Mouse (Mus musculus): ENCODE measurements around the gene Gm44596.

Gene Gm44596

GRCm38 (mm10) chr6:128425046-128425445 is 49.7 kb downstream of the Gm44596 start:
- no peak for DNase-seq (ENCODE audit: extremely low read depth, insufficient read length, low spot score)

GRCm38 (mm10) chr6:128427571-128427970 is 52.3 kb downstream of the Gm44596 start:
- no peak for DNase-seq (ENCODE audit: extremely low read depth, insufficient read length, low spot score)

- no peak for DNase-seq (ENCODE audit: extremely low read depth, insufficient read length, low spot score)
Measured at GRCm38 (mm10) chr6:128429300-128429699, 54.0 kb downstream of the Gm44596 start.

GRCm38 (mm10) chr6:128429826-128430225 is 54.5 kb downstream of the Gm44596 start:
- no peak for DNase-seq (ENCODE audit: extremely low read depth, insufficient read length, low spot score)

GRCm38 (mm10) chr6:128432356-128432915 is 57.1 kb downstream of the Gm44596 start:
- DNase-seq (ENCODE audit: extremely low read depth, insufficient read length, low spot score) = no peak

GRCm38 (mm10) chr6:128433566-128433965 is 58.3 kb downstream of the Gm44596 start:
- DNase-seq (ENCODE audit: extremely low read depth, insufficient read length, low spot score) = no peak

DNA sequence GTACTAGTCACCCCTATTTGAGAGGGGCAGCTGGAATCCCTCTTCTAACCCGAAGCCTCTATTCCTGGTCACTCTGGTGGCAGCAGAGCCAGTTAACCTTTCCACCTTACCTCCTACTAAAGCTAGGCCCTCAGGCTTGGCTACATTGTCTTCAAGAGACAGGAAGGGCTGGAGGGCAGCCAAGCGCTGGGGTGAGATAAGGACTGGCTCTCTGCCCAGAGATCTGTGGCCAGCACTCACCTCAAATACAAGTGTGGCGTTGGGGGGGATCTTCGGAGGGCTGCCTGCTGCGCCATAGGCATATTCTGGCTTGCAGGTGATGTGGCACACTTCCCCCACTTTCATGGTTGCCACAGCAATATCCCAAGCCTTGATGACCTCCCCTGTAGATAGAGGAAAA is 60.2 kb downstream of the Gm44596 start:
- DNase-seq (ENCODE audit: extremely low read depth, insufficient read length, low spot score) = no peak

- no peak for DNase-seq (ENCODE audit: extremely low read depth, insufficient read length, low spot score)
Measured at GRCm38 (mm10) chr6:128436356-128437005, 61.2 kb downstream of the Gm44596 start.

GRCm38 (mm10) chr6:128437288-128437687 is 62.0 kb downstream of the Gm44596 start:
- DNase-seq (ENCODE audit: extremely low read depth, insufficient read length, low spot score) = no peak

DNA sequence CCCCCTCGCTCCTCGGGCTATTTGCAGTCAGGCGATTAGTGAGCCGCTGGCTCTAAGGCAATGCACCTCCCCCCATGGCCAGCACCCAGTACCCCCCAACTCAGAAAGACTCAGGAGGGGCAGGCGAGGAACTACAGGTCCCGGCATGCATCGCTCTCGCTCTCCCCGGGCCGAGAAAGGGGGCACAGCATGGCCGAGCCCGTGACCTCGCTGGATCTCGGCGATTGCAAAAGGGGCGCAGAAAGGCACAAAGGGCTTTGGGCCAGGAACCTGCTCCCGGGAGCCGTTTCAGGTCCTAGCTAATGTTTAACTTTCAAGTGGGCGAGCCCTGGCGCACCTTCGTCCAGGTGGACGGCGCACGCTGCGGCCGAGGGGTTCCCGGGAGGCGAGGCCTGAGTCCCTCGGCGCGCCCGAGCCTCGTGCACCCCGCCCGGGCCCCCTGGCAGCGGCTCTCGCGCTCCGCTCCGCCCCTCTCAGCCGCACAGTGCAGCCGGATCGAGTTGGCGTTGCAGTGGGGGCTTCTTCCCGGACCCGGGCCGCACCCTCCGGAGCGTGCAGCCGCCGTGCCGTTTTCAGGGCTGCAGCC is 62.5 kb downstream of the Gm44596 start:
- peak; percentile 75 for DNase-seq (ENCODE audit: extremely low read depth, insufficient read length, low spot score)

- DNase-seq (ENCODE audit: extremely low read depth, insufficient read length, low spot score) = peak; percentile 95
Measured at GRCm38 (mm10) chr6:128438317-128438870, 63.1 kb downstream of the Gm44596 start, which contains the start of gene Fkbp4. TSS of gene Fkbp4 (minus strand) at chr6:128438677.

DNA sequence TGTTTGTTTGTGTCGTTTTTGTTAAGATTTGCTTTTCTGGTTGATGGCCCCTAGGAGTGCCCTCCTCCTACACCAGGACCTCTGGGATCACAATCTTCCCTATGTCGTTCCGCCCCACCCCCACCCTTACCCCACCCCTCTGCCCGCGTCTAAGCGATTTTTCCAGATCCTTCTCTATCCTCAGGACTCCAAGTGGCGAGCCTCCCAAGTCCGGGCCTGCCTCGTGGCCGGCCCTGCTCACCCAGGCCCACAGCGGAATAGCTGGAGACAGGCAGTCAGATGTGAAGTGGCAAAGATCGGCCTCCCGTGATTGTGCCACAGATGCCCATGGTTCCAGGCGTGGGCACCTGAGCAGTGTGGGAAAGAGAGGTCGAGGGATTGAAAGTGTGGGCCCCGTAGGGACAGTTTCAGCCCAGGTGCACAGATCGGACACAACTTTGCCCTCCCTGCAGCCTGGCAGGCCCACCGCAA is 63.6 kb downstream of the Gm44596 start:
- no peak for DNase-seq (ENCODE audit: extremely low read depth, insufficient read length, low spot score)

- no peak for DNase-seq (ENCODE audit: extremely low read depth, insufficient read length, low spot score)
Measured at GRCm38 (mm10) chr6:128440238-128440637, 64.9 kb downstream of the Gm44596 start.

DNA sequence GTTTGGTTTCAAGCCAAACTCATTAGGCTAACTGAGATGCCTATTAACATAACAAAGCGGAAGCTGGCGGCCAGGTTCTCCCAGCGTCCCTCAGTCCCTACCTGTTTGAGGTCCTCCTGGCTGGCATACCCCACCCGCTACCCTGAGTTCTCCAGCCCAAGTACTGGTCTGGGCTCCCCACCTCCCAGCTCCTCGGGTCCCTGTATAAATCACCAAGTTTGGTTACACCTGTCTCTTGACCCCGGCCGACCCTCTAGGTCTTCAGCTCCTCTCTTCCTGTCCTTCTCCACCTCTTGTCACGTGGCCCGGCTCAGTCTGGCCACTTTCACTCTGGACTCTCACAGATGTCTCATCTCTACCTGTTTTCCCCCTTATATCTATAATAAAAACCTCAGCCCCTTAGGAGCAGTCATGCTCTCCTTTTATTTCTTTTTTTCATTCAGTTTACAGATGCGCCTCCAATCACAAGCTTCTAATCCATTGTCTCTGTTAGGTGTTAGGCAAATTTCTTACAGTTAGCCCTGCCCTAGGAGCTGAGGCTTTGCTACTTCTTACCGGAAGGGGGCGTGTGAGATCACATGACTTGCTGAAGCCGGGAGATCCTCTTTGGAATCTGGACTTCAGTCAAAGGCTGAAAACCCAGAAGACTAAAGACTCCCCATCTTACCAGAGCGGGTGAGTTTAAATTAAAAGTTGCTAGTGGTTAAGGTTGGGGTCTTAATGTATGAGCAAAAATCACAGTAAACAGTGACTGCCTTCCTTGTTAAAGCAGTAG is 70.6 kb downstream of the Gm44596 start:
- no peak for DNase-seq (ENCODE audit: extremely low read depth, insufficient read length, low spot score)

DNA sequence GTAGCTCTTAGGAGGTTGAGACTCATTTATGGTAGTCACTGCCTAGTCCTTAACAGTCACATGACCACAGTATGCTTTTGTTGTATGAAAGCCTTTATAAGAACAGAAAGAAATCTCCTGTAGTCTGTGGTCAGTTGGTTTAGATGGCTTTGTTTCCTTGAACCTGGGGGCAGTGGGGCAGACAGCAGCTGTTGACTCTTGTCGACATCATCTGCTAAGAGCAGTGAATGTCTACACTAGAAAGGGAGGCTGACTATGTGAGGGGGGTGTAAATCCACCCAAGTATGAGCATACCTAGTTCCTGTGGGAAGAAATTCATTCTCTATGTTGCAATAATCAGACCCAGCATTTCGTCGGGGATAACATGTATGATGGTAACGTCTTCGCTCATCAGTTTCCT is 71.8 kb downstream of the Gm44596 start:
- no peak for DNase-seq (ENCODE audit: extremely low read depth, insufficient read length, low spot score)

DNA sequence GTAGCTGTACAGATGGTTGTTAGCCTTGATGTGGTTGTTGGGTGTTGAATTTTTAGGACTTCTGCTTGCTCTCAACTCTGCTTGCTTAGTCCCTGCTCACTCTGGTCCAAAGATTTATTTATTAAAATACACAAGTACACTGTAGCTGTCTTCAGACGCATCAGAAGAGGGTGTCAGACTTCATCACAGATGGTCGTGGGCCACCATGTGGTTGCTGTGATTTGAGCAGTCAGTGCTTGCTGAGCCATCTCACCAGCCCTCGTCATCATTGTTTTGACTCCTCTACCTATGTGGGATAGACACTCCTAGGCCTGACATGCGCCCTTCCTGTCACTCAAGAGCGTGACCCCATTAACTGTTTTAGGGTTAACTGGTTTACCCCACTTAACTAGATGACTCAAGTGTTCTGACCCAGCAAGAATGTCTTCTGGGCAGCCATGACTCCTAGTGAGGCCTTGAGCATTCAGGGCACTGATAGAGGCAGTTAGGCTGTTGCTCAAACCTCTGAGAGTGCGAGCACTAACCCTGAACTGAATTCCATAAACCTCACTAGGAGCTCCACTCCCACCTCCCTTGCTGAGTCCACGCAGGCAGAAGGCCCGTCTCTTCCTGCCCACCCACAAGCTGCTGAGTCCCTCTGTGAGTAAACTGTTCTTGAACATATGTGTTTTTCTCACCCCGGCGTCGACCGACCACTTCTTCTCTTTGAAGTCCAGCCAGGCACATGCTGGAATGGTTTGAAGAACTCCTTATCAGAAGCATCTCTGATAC is 80.7 kb downstream of the Gm44596 start:
- no peak for DNase-seq (ENCODE audit: extremely low read depth, insufficient read length, low spot score)

Data from 3134 (cell line).